Mouse (Mus musculus) liver, postnatal 0 days (tissue): ENCODE measurements at regions not wholly inside any gene's neighbourhood (a gene's known extent, or its start where the extent isn't known, plus 50 kb on each side); places are given as distances from the start of the nearest gene placed in this dataset.

Experiments used
- ATAC-seq: fragments of 200-750 bp; cut with Nextera tagmentation; 2 replicates; pipeline ENCODE4 v1.8.0; 2017; ENCODE audit warnings: mild to moderate bottlenecking, moderate library complexity
- DNase-seq: peaks from one replicate; pipeline ENCODE4 v3.0.0-alpha.2; 2016
- H3K27ac ChIP-seq: fragments of 300-500 bp; sonication (generic); 2 replicates; pipeline ENCODE4 v1.5.1; 2014; ENCODE audit warnings: antibody characterized with exemption, moderate library complexity, mild to moderate bottlenecking, low read depth
- H3K27me3 ChIP-seq: fragments of 300-500 bp; sonication (generic); 2 replicates; pipeline ENCODE4 v1.6.1; 2014; ENCODE audit warnings: low read length, control low read depth, mixed read lengths; ENCODE audit not compliant: insufficient read depth
- H3K36me3 ChIP-seq: fragments of 300-500 bp; sonication (generic); replicated peaks from 2 replicates; pipeline ENCODE4 v1.6.1; 2014; ENCODE audit warnings: mild to moderate bottlenecking, control low read depth, low read length, moderate library complexity, mixed read lengths; ENCODE audit not compliant: insufficient read depth
- H3K4me1 ChIP-seq: fragments of 300-500 bp; sonication (generic); 2 replicates; pipeline ENCODE4 v1.6.1; 2014; ENCODE audit warnings: antibody characterized with exemption, mild to moderate bottlenecking, control low read depth; ENCODE audit not compliant: insufficient read depth
- H3K4me2 ChIP-seq: fragments of 300-500 bp; sonication (generic); 2 replicates; pipeline ENCODE4 v1.6.1; 2014; ENCODE audit warnings: low read depth, mild to moderate bottlenecking, low read length, moderate library complexity, mixed read lengths
- H3K4me3 ChIP-seq: fragments of 300-500 bp; sonication (generic); 2 replicates; pipeline ENCODE4 v1.5.1; 2014; ENCODE audit warnings: low read depth, low read length
- H3K9ac ChIP-seq: fragments of 300-500 bp; sonication (generic); replicated peaks from 2 replicates; pipeline ENCODE4 v1.6.1; 2014; ENCODE audit warnings: mild to moderate bottlenecking, moderate library complexity
- H3K9me3 ChIP-seq: fragments of 300-500 bp; sonication (generic); 2 replicates; pipeline ENCODE4 v1.6.1; 2016; ENCODE audit warnings: mild to moderate bottlenecking, control low read depth, low read length, mixed read lengths
- CTCF ChIP-seq: sonication (generic); IDR thresholded peaks from 2 replicates; pipeline ENCODE4 v1.5.1; 2016; ENCODE audit warnings: antibody characterized with exemption, low read depth
- EP300 ChIP-seq: IDR thresholded peaks from 2 replicates; pipeline ENCODE4 v1.6.1; 2016; ENCODE audit warnings: antibody characterized with exemption, low read depth, mild to moderate bottlenecking
- WGBS: fragments of 180-500 bp; shearing (Covaris S2); extraction: QIAGEN DNeasy Blood & Tissue Kit; methylation state at CpG from one replicate; pipeline ENCODE4 v1.1.7; 2014; ENCODE audit not compliant: insufficient replicate concordance; 5-methylcytosine and 5-hydroxymethylcytosine counted together

- H3K9ac ChIP-seq, result no peak overlapping the region
- WGBS, result 70% methylated on average over 2 of the region's 2 CpGs
- DNase-seq, result no peak
- H3K4me1 ChIP-seq, result no peaks in the 10 kb centered on the region
- no peak overlapping the region for H3K4me2 ChIP-seq
- no peaks in the 10 kb centered on the region for H3K27me3 ChIP-seq
- no peaks in the 10 kb centered on the region for H3K36me3 ChIP-seq
- no peaks in the 10 kb centered on the region for H3K9me3 ChIP-seq
- H3K4me3 ChIP-seq, result no peak overlapping the region
- no peak for ATAC-seq
- H3K27ac ChIP-seq, result no peak overlapping the region
- TF ChIP-seq EP300 (no peak), CTCF (no peak)
Measured at GRCm38 (mm10) chr15:68496438-68496837, 1995.7 kb upstream of the Lrrc6 start.

- Histone ChIP-seq H3K36me3 (no peaks in the 10 kb centered on the region), H3K4me1 (no peaks in the 10 kb centered on the region), H3K27ac (no peak overlapping the region), H3K9ac (no peak overlapping the region), H3K4me2 (no peak overlapping the region), H3K27me3 (no peaks in the 10 kb centered on the region), H3K9me3 (no peaks in the 10 kb centered on the region), H3K4me3 (no peak overlapping the region)
- ATAC-seq (no peak), DNase-seq (no peak)
- 84% methylated on average over 1 of the region's 1 CpGs for WGBS
- no peak for TF ChIP-seq CTCF
- TF ChIP-seq EP300, result no peak
Measured at GRCm38 (mm10) chr15:68484789-68485188, 1984.1 kb upstream of the Lrrc6 start.

- Histone ChIP-seq H3K4me3 (no peak overlapping the region), H3K9me3 (no peaks in the 10 kb centered on the region), H3K36me3 (no peaks in the 10 kb centered on the region), H3K27me3 (no peaks in the 10 kb centered on the region), H3K4me1 (no peaks in the 10 kb centered on the region), H3K9ac (no peak overlapping the region), H3K27ac (no peak overlapping the region), H3K4me2 (no peak overlapping the region)
- TF ChIP-seq CTCF (no peak), EP300 (no peak)
- DNase-seq (no peak), ATAC-seq (no peak)
- 73% methylated on average over 5 of the region's 5 CpGs for WGBS
Measured at GRCm38 (mm10) chr15:68477745-68478144, 1977.0 kb upstream of the Lrrc6 start.

- Histone ChIP-seq H3K36me3 (no peaks in the 10 kb centered on the region), H3K4me1 (no peaks in the 10 kb centered on the region), H3K4me2 (no peak overlapping the region), H3K27ac (no peak overlapping the region), H3K4me3 (no peak overlapping the region), H3K9ac (no peak overlapping the region), H3K9me3 (no peaks in the 10 kb centered on the region), H3K27me3 (no peaks in the 10 kb centered on the region)
- no peak for ATAC-seq
- DNase-seq, result no peak
- TF ChIP-seq CTCF, result no peak
- no peak for TF ChIP-seq EP300
- WGBS, result 72% methylated on average over 4 of the region's 4 CpGs
Measured at GRCm38 (mm10) chr15:68471928-68472327, 1971.2 kb upstream of the Lrrc6 start.

GRCm38 (mm10) chr15:68462851-68463250 lies 1962.1 kb upstream of the Lrrc6 start:
- DNase-seq, result no peak
- Histone ChIP-seq H3K9ac (no peak overlapping the region), H3K36me3 (no peaks in the 10 kb centered on the region), H3K4me3 (no peak overlapping the region), H3K4me2 (no peak overlapping the region), H3K27ac (no peak overlapping the region), H3K4me1 (no peaks in the 10 kb centered on the region), H3K9me3 (no peaks in the 10 kb centered on the region), H3K27me3 (no peaks in the 10 kb centered on the region)
- no peak for TF ChIP-seq CTCF
- no peak for TF ChIP-seq EP300
- ATAC-seq, result no peak
- 58% methylated on average over 3 of the region's 3 CpGs for WGBS

- H3K36me3 ChIP-seq, result no peaks in the 10 kb centered on the region
- no peaks in the 10 kb centered on the region for H3K27me3 ChIP-seq
- no peak overlapping the region for H3K4me2 ChIP-seq
- H3K9me3 ChIP-seq, result no peaks in the 10 kb centered on the region
- no peak overlapping the region for H3K9ac ChIP-seq
- ATAC-seq, result no peak
- H3K4me3 ChIP-seq, result no peak overlapping the region
- no peak overlapping the region for H3K27ac ChIP-seq
- 54% methylated on average over 2 of the region's 2 CpGs for WGBS
- H3K4me1 ChIP-seq, result no peaks in the 10 kb centered on the region
- DNase-seq, result no peak
- TF ChIP-seq EP300, result no peak
- TF ChIP-seq CTCF, result no peak
Measured at GRCm38 (mm10) chr15:68457239-68457638, 1956.5 kb upstream of the Lrrc6 start.

- H3K4me3 ChIP-seq, result no peak overlapping the region
- no peaks in the 10 kb centered on the region for H3K27me3 ChIP-seq
- H3K9ac ChIP-seq, result no peak overlapping the region
- H3K9me3 ChIP-seq, result no peaks in the 10 kb centered on the region
- H3K27ac ChIP-seq, result no peak overlapping the region
- H3K4me2 ChIP-seq, result no peak overlapping the region
- DNase-seq, result no peak
- 47% methylated on average over 2 of the region's 2 CpGs for WGBS
- TF ChIP-seq EP300 (no peak), CTCF (no peak)
- no peaks in the 10 kb centered on the region for H3K4me1 ChIP-seq
- ATAC-seq, result no peak
- H3K36me3 ChIP-seq, result no peaks in the 10 kb centered on the region
Measured at GRCm38 (mm10) chr15:68451971-68452370, 1951.3 kb upstream of the Lrrc6 start.
